Mouse (Mus musculus) layer of hippocampus, adult 2 months (tissue): ENCODE data around the gene Eps15l1. TPM values are rescaled to one million over a fixed set of nuclear protein-coding genes. Genes with fewer than 3 reads are reported as not detected.
A peak's percentile ranks its signal among the peaks of the same experiment; 100 is the strongest.

Source experiments
- DNase-seq, 2 experiments: peaks; one replicate each; pipeline ENCODE4 v3.0.0; 2022; ENCODE audit warnings: low spot score in 2 of 2
- H3K27ac ChIP-seq: fragments of 200-600 bp; 2 replicates; pipeline ENCODE4 v1.8.1; 2022
- H3K4me3 ChIP-seq: fragments of 200-600 bp; 2 replicates; pipeline ENCODE4 v1.8.1; 2022; ENCODE audit warnings: mild to moderate bottlenecking
- CTCF ChIP-seq: fragments of 200-600 bp; conservative IDR thresholded peaks from 2 replicates; pipeline ENCODE4 v1.8.1; 2022; ENCODE audit warnings: antibody characterized with exemption, mild to moderate bottlenecking, moderate library complexity
- total RNA-seq, 2 experiments: library from RNA; stranded (reverse); gene quantifications; 2 replicates each; pipeline ENCODE4 v1.2.3; 2021

Eps15l1 gene
- total RNA-seq, 2 experiments from 2014 or later = 69.7 to 75.1 TPM

DNA sequence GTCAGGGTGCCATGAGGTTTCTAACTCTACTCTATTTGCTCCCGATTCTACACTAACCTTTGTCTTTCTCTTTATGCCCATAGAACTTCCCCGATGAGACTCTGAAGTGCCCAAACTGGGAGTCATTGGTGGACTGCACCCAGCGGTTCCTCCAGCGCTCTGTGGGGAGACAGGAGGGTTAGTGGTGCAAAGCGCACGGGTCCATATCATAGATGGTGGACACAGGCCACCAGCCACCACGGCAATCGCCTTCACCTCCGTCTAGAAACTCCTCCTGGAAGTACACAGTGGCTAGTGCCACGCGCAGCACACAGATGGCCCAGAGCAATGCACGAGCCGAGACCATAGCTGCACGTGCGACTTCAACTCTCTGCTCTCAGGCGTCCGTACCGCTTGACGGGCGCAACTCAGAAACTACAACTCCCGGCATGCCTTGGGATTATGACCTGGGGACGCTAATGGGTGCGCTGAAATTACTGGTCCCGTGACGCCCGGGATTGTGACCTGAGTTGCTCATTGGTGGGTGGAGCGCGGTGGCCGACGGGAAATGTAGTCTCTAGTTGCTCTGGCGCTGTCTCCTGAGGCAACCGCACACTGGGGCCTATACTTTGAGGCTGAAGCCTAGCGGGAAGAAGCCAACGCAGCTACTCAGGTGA lies 22.2 kb upstream of the Eps15l1 start, which contains the start of the genes Calr3 and 1700030K09Rik:
TSS of gene Calr3 (minus strand) at position 533 of the 656 bp plus-strand sequence.
TSS of gene 1700030K09Rik (plus strand) at position 543 of the 656 bp plus-strand sequence.
- DNase-seq = peak; percentile 99
- Histone ChIP-seq H3K27ac (peak within 1 kb of the TSS; percentile 87), H3K4me3 (peak within 1 kb of the TSS; percentile 60)
- no peak for TF ChIP-seq CTCF

DNA sequence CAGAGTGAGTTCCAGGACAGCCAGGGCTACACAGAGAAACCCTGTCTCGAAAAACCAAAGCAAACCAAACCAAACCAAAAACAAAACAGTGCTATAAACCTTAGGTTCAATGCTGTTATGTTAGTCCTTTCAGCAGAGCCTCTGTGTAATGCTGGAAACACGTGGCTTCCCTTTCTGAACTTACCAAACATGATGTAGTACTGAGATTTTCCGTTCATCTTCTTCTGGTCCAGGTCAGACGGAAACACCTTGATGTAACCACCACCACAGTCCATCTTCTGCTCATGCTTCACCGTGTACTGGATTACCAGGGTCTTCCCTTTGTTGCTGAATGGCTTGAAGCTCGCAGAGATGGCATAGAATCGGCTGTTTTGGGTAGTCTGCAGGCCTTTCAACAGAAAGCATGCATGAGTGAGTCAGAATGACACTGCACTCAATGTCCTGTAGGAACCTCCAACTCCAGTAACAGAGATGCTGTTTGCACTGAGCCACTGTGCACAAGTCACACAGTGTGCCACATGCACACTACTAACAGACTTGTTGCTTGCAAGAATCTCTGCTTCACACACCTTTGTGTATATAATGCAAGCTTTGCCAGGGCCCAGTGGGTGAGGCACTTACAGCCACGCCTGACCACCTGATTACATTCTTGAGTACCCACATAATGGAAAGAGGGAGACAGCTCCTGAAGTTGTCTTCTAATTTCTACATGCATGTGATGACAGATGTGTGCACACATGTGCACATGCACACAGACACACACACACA lies 17.2 kb upstream of the Eps15l1 start:
- TF ChIP-seq CTCF = no peak

DNA sequence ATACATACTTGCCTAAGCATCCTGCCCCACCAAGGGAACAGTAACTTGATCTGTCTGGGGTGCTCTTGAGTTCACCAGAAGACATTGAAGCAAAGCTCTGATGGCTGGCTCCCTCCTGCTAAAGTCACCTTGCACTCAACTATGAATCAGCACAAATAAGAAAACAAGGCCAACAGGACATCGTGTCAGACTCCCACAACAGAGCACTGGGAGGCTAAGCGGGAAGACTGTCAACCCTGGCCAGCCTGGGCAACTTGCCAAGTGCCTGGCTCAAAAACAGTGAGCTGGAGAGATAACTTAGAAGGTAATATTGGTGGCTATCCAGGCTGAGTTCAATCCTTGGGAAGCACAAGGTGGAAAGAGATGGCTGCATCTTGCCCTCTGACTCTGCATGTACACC lies 13.7 kb upstream of the Eps15l1 start:
- DNase-seq = no peak
- H3K4me3 ChIP-seq = no peak overlapping the region
- TF ChIP-seq CTCF = no peak

More for the DNA sequence above, 17.2 kb upstream of the Eps15l1 start:
- no peak for DNase-seq
- Histone ChIP-seq H3K27ac (no peak overlapping the region), H3K4me3 (no peak overlapping the region)

DNA sequence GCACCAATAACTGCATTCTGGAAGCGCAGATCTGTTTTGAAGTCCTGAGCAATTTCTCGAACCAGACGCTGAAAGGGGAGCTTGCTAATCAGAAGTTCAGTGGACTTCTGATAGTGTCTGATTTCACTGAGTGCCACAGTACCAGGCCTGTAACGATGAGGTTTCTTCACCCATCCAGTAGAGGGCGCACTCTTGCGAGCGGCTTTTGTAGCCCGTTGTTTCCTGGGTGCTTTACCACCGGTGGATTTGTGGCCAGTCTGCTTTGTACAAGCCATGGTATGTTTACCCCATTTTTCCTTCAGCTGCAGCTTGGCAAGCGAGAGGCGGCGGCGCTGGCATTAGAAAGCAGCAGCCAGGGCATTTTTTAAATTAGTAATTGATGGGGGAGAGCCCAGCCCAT lies 8.4 kb upstream of the Eps15l1 start:
- Histone ChIP-seq H3K4me3 (no peak overlapping the region), H3K27ac (no peak overlapping the region)
- DNase-seq = no peak
- TF ChIP-seq CTCF = peak; percentile 78

More for the DNA sequence above, 13.7 kb upstream of the Eps15l1 start:
- no peak overlapping the region for H3K27ac ChIP-seq

- Histone ChIP-seq H3K4me3 (no peak overlapping the region), H3K27ac (no peak overlapping the region)
- no peak for DNase-seq
- TF ChIP-seq CTCF = peak; percentile 52
Observed at GRCm38 (mm10) chr8:72422926-72423325, 1.7 kb upstream of the Eps15l1 start.

DNA sequence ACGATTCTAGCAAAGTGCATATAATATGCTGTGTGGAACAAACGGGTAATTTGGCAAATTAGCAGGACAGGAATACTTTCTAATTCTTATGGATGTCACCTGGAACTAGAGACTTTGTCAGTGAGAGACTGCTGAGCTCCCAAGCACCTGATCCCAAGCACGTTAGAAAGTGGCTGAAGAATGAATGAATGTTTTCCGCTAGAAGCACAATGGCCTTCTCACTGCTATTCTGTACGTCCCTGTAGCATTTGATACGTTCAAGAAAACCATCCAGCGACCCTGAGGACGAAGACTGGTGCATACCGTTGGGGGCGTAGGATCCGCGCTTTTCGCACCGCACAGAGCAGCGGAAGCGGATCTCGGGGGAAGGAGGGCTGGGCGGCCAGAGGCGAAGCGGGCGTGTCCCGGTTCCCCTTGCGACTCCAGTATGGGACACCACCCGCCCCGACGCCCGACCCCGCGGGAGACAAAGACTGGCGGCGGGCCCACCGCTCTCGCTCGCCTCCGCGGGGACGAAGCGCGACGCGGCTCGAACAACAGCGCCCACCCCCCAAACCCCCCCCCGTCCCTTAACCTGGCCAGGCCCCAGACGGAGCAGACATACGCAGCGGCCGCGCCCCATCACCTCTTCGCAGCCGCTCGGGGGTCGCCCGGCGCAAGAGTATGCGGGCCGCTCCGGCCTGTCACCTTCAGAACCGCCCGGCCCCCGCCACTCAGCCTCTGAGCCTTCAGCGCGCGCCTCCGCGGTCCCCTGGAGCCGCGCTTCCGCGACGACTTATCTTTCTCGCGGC lies 494 bp downstream of the Eps15l1 start:
- TF ChIP-seq CTCF = no peak
- peak overlapping the region; percentile 95 for H3K27ac ChIP-seq
- DNase-seq = peak in 1 of 2 experiments; percentile 39
- peak overlapping the region; percentile 72 for H3K4me3 ChIP-seq

- Histone ChIP-seq H3K4me3 (no peak overlapping the region), H3K27ac (no peak overlapping the region)
- no peak for TF ChIP-seq CTCF
- DNase-seq = no peak
Observed at GRCm38 (mm10) chr8:72418073-72418472, 3.2 kb downstream of the Eps15l1 start.

DNA sequence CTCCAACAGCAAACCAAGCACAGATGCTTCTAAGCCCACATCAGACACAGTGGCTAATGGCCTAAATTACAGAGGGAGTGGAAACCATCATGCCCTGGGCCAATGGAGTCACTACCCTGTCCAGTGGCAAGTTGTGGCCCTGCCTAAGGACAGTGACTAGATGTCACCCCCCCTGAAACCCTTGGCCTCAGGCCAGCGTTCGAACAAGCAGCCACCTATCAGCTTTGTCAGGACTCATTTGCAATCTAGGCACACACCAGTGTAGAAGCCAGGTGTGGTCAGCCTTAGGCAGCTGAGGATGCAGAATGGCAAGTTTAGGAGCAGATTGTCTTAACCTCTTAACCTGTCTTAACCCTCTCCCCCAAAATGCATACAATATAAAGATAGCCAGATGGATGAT lies 6.0 kb downstream of the Eps15l1 start:
- DNase-seq = no peak
- Histone ChIP-seq H3K27ac (no peak overlapping the region), H3K4me3 (no peak overlapping the region)
- TF ChIP-seq CTCF = no peak

GRCm38 (mm10) chr8:72413839-72414238 lies 7.4 kb downstream of the Eps15l1 start:
- DNase-seq = no peak
- H3K4me3 ChIP-seq = no peak overlapping the region
- no peak for TF ChIP-seq CTCF
- no peak overlapping the region for H3K27ac ChIP-seq

DNA sequence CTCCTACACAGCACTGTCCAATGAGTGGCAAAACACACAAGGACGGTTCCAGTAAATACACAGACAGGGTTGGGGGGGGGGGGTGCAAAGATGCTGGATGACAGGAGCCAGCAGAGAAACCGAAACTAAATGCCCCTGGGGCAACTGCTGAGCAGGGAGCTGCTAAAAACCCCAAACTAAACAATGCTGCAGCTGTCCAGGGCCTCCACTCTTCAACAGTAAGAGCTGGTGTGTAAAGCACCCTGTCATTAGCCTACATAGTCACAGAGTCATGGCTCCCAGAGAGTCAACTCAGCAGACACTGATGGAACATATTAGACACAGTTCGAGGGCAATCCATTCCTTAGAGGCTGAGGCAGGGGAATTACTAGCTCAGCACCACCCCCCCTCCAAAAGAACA lies 11.8 kb downstream of the Eps15l1 start:
- no peak for TF ChIP-seq CTCF
- Histone ChIP-seq H3K4me3 (no peak overlapping the region), H3K27ac (no peak overlapping the region)
- DNase-seq = no peak

- no peak for DNase-seq
- TF ChIP-seq CTCF = no peak
- Histone ChIP-seq H3K4me3 (no peak overlapping the region), H3K27ac (no peak overlapping the region)
Observed at GRCm38 (mm10) chr8:72407878-72408277, 13.4 kb downstream of the Eps15l1 start.

- H3K27ac ChIP-seq = no peak overlapping the region
- TF ChIP-seq CTCF = no peak
Observed at GRCm38 (mm10) chr8:72402981-72403380, 18.3 kb downstream of the Eps15l1 start.

DNA sequence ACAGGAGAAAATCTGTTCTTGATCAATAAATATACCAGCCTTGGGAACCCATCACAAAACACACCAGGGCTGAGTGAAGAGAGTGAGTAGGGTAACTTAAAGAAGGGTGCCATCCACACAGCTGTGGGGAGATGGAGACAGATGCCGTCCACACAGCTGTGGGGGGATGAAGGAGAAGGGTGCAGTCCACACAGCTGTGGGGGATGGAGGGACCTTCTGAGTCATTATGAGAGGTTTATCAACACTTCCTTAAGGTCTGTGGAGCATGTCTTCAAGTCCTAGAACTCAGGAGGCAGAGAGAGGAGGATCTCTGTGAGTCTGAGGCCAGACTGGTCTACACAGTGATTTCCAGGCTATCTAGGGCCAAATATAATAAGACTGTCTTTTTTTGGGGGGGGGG lies 19.9 kb downstream of the Eps15l1 start:
- TF ChIP-seq CTCF = no peak
- Histone ChIP-seq H3K4me3 (no peak overlapping the region), H3K27ac (no peak overlapping the region)
- DNase-seq = no peak

More at GRCm38 (mm10) chr8:72402981-72403380, 18.3 kb downstream of the Eps15l1 start:
- no peak for DNase-seq
- H3K4me3 ChIP-seq = no peak overlapping the region
